Mouse (Mus musculus) liver, embryonic 16.5 days (tissue): ENCODE measurements around the gene Prrx2. TPM values are rescaled to one million over a fixed set of nuclear protein-coding genes. Genes with fewer than 3 reads are reported as not detected.
"Not testable (repeated sequence)": the region's sequence is repeated elsewhere in the genome, so short reads cannot be mapped to it uniquely, and the experiment has no call there.

Experiments
- ATAC-seq: fragments of 200-750 bp; cut with Nextera tagmentation; 2 replicates; pipeline ENCODE4 v1.8.0; 2017; ENCODE audit warnings: low read depth, mild to moderate bottlenecking, moderate number of reproducible peaks, moderate library complexity
- H3K27ac ChIP-seq: fragments of 300-500 bp; sonication (generic); 2 replicates; pipeline ENCODE4 v1.5.1; 2014; ENCODE audit warnings: mild to moderate bottlenecking, low read length
- H3K27me3 ChIP-seq: fragments of 300-500 bp; sonication (generic); 2 replicates; pipeline ENCODE4 v1.6.1; 2014; ENCODE audit warnings: low read depth, low read length, mixed read lengths; ENCODE audit not compliant: control insufficient read depth, insufficient read depth
- H3K36me3 ChIP-seq: fragments of 300-500 bp; sonication (generic); 2 replicates; pipeline ENCODE4 v1.6.1; 2014; ENCODE audit warnings: mild to moderate bottlenecking; ENCODE audit not compliant: control insufficient read depth, insufficient read depth
- H3K4me1 ChIP-seq: fragments of 300-500 bp; sonication (generic); 2 replicates; pipeline ENCODE4 v1.6.1; 2014; ENCODE audit warnings: low read depth, low read length, mixed read lengths; ENCODE audit not compliant: control insufficient read depth
- H3K4me2 ChIP-seq: fragments of 300-500 bp; sonication (generic); 2 replicates; pipeline ENCODE4 v1.6.1; 2014; ENCODE audit warnings: low read depth, low read length, mixed read lengths
- H3K4me3 ChIP-seq: fragments of 300-500 bp; sonication (generic); 2 replicates; pipeline ENCODE4 v1.5.1; 2014; ENCODE audit warnings: low read depth, mild to moderate bottlenecking, low read length
- H3K9ac ChIP-seq: fragments of 300-500 bp; sonication (generic); 2 replicates; pipeline ENCODE4 v1.6.1; 2014; ENCODE audit warnings: low read depth, low read length
- H3K9me3 ChIP-seq: fragments of 300-500 bp; sonication (generic); replicated peaks from 2 replicates; pipeline ENCODE4 v1.6.1; 2016; ENCODE audit warnings: low read length; ENCODE audit not compliant: control insufficient read depth
- WGBS: fragments of 180-500 bp; shearing (Covaris S2); extraction: QIAGEN DNeasy Blood & Tissue Kit; methylation state at CpG from one replicate; pipeline ENCODE4 v1.1.7; 2014; ENCODE audit not compliant: insufficient replicate concordance; 5-methylcytosine and 5-hydroxymethylcytosine counted together
- polyA plus RNA-seq: library from polyadenylated mRNA; unstranded; fragments of >200 nt; fragmentation: Nextera tagmentation; extraction: Ambion mirVana; gene quantifications from 2 replicates; pipeline ENCODE4 v1.2.1, GENCODE M21; 2015

Gene Prrx2
- polyA plus RNA-seq, 1 experiment from 2014 or later, result 0.18 TPM

GRCm38 (mm10) chr2:30904231-30904630, 69.5 kb downstream of the Prrx2 start:
- Histone ChIP-seq H3K36me3 (no peaks in the 10 kb centered on the region), H3K9me3 (no peaks in the 10 kb centered on the region), H3K9ac (no peak overlapping the region), H3K4me3 (no peak overlapping the region), H3K27ac (no peak overlapping the region), H3K4me1 (no peaks in the 10 kb centered on the region), H3K4me2 (no peak overlapping the region), H3K27me3 (peaks cover 27% of the 10 kb centered on the region)
- 70% methylated on average over 6 of the region's 6 CpGs for whole genome bisulfite sequencing
- no peak for ATAC-seq

GRCm38 (mm10) chr2:30904991-30905390, 70.2 kb downstream of the Prrx2 start:
- H3K4me2 ChIP-seq, result no peak overlapping the region
- WGBS, result 58% methylated on average over 7 of the region's 7 CpGs
- H3K9me3 ChIP-seq, result no peaks in the 10 kb centered on the region
- H3K36me3 ChIP-seq, result no peaks in the 10 kb centered on the region
- H3K9ac ChIP-seq, result no peak overlapping the region
- no peak for ATAC-seq
- peaks cover 27% of the 10 kb centered on the region for H3K27me3 ChIP-seq
- H3K27ac ChIP-seq, result no peak overlapping the region
- no peak overlapping the region for H3K4me3 ChIP-seq
- H3K4me1 ChIP-seq, result no peaks in the 10 kb centered on the region

- Histone ChIP-seq H3K4me3 (no peak overlapping the region), H3K36me3 (no peaks in the 10 kb centered on the region), H3K27ac (no peak overlapping the region), H3K4me2 (no peak overlapping the region), H3K9ac (no peak overlapping the region), H3K9me3 (no peaks in the 10 kb centered on the region), H3K27me3 (peaks cover 24% of the 10 kb centered on the region), H3K4me1 (no peaks in the 10 kb centered on the region)
- no peak for ATAC-seq
- WGBS, result 74% methylated on average over 8 of the region's 8 CpGs
Observed at GRCm38 (mm10) chr2:30905906-30906305, 71.1 kb downstream of the Prrx2 start.

- H3K36me3 ChIP-seq, result no peaks in the 10 kb centered on the region
- H3K4me3 ChIP-seq, result no peak overlapping the region
- no peak for ATAC-seq
- no peak overlapping the region for H3K9ac ChIP-seq
- H3K4me2 ChIP-seq, result no peak overlapping the region
- peaks cover 23% of the 10 kb centered on the region for H3K27me3 ChIP-seq
- no peaks in the 10 kb centered on the region for H3K4me1 ChIP-seq
- no peak overlapping the region for H3K27ac ChIP-seq
- H3K9me3 ChIP-seq, result no peaks in the 10 kb centered on the region
- WGBS, result 54% methylated on average over 4 of the region's 4 CpGs
Observed at GRCm38 (mm10) chr2:30906641-30907040, 71.9 kb downstream of the Prrx2 start.

GRCm38 (mm10) chr2:30912291-30912773, 77.6 kb downstream of the Prrx2 start:
- H3K27me3 ChIP-seq, result no peaks in the 10 kb centered on the region
- no peak overlapping the region for H3K9ac ChIP-seq
- ATAC-seq, result no peak
- H3K4me3 ChIP-seq, result no peak overlapping the region
- no peaks in the 10 kb centered on the region for H3K36me3 ChIP-seq
- no peak overlapping the region for H3K4me2 ChIP-seq
- no peaks in the 10 kb centered on the region for H3K4me1 ChIP-seq
- no peaks in the 10 kb centered on the region for H3K9me3 ChIP-seq
- H3K27ac ChIP-seq, result no peak overlapping the region
- 37% methylated on average over 4 of the region's 4 CpGs for WGBS

GRCm38 (mm10) chr2:30913022-30913421, 78.2 kb downstream of the Prrx2 start:
- Histone ChIP-seq H3K4me2 (no peak overlapping the region), H3K4me3 (no peak overlapping the region), H3K9ac (no peak overlapping the region), H3K27ac (no peak overlapping the region), H3K4me1 (no peaks in the 10 kb centered on the region), H3K27me3 (no peaks in the 10 kb centered on the region), H3K36me3 (no peaks in the 10 kb centered on the region), H3K9me3 (no peaks in the 10 kb centered on the region)
- ATAC-seq, result no peak
- WGBS, result 59% methylated on average over 8 of the region's 8 CpGs

- ATAC-seq, result no peak
- 44% methylated on average over 3 of the region's 3 CpGs for WGBS
- H3K9me3 ChIP-seq, result no peaks in the 10 kb centered on the region
Observed at GRCm38 (mm10) chr2:30914836-30915235, 80.1 kb downstream of the Prrx2 start.

GRCm38 (mm10) chr2:30915376-30915775, 80.6 kb downstream of the Prrx2 start:
- WGBS, result 72% methylated on average over 5 of the region's 5 CpGs
- Histone ChIP-seq H3K27me3 (no peaks in the 10 kb centered on the region), H3K36me3 (no peaks in the 10 kb centered on the region), H3K4me2 (no peak overlapping the region), H3K9ac (no peak overlapping the region), H3K9me3 (no peaks in the 10 kb centered on the region), H3K4me1 (no peaks in the 10 kb centered on the region), H3K27ac (no peak overlapping the region), H3K4me3 (no peak overlapping the region)
- no peak for ATAC-seq

More at GRCm38 (mm10) chr2:30914836-30915235, 80.1 kb downstream of the Prrx2 start:
- Histone ChIP-seq H3K27ac (no peak overlapping the region), H3K4me1 (no peaks in the 10 kb centered on the region), H3K36me3 (no peaks in the 10 kb centered on the region), H3K4me2 (no peak overlapping the region), H3K9ac (no peak overlapping the region), H3K27me3 (no peaks in the 10 kb centered on the region), H3K4me3 (no peak overlapping the region)

GRCm38 (mm10) chr2:30915933-30916332, 81.2 kb downstream of the Prrx2 start:
- 68% methylated on average over 6 of the region's 6 CpGs for WGBS
- not testable (repeated sequence) for H3K4me2 ChIP-seq, H3K4me3 ChIP-seq, ATAC-seq, H3K9ac ChIP-seq, H3K27ac ChIP-seq, H3K9me3 ChIP-seq, H3K4me1 ChIP-seq, H3K36me3 ChIP-seq, H3K27me3 ChIP-seq
